Mouse (Mus musculus) E14TG2a.4 (cell line): ENCODE measurements around the gene Homez.

Experiments
- CTCF ChIP-seq: conservative IDR thresholded peaks from 2 replicates; pipeline ENCODE4 v1.5.1; 2014; ENCODE audit warnings: low read length
- NANOG ChIP-seq: IDR thresholded peaks from 2 replicates; pipeline ENCODE4 v1.6.1; 2014; ENCODE audit warnings: borderline replicate concordance, low read length, mixed read lengths

- TF ChIP-seq CTCF: no peak
- no peak for TF ChIP-seq NANOG
These were observed 14.5 kb upstream of the Homez start for GRCm38 (mm10) chr14:54885309-54885708.
